Mouse (Mus musculus): ENCODE results near the gene Hdac4. TPM values are rescaled to one million over a fixed set of nuclear protein-coding genes. Genes with fewer than 3 reads are reported as not detected.

Hdac4 gene
- polyA plus RNA-seq, 1 experiment from 2014 or later: 15.0 TPM

- no peak overlapping the region for H3K9ac ChIP-seq (ENCODE audit: low read length)
- no peak overlapping the region for H3K4me3 ChIP-seq (ENCODE audit: low read depth, low read length)
- H3K36me3 ChIP-seq (ENCODE audit: control insufficient read depth, insufficient read depth, low read length): no peaks in the 10 kb centered on the region
- H3K27me3 ChIP-seq (replicated peaks; ENCODE audit: control insufficient read depth, insufficient read depth, low read length): no peaks in the 10 kb centered on the region
- H3K27ac ChIP-seq (ENCODE audit: low read depth): no peak overlapping the region
- WGBS: 66% methylated on average over 6 of the region's 6 CpGs
- no peaks in the 10 kb centered on the region for H3K4me1 ChIP-seq (replicated peaks; ENCODE audit: control insufficient read depth, insufficient read depth, low read length)
- DNase-seq (ENCODE audit: low spot score) (no peak), ATAC-seq (replicated peaks; ENCODE audit: low FRiP score, low TSS enrichment, low read depth) (0 out of 2 replicates have a peak, but pooled peaks have one; percentile 19)
- no peak overlapping the region for H3K4me2 ChIP-seq (ENCODE audit: low read length)
- H3K9me3 ChIP-seq (ENCODE audit: control insufficient read depth, low read length): no peaks in the 10 kb centered on the region
These were observed 159.7 kb downstream of the Hdac4 start for GRCm38 (mm10) chr1:92035770-92036169.

DNA sequence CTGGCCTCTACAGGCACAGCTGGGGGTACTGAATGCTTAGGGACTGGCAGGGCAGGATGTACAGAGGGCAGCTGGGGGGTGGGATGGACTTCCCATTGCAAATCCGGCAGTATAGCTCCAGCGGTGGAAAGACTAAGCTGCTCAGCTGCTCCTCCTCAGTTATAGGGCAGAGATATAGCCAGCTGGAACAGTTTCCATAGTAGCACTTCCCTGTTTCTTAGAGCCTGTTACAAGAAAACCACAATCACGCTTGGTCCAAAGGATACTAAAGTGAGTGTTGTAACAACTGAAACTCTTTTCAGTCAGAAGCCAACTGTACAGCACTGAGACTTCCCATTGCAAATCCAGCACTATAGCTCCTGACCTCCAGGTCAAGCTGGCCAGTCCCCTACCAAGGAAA, 161.3 kb downstream of the Hdac4 start:
- Histone ChIP-seq H3K27ac (ENCODE audit: low read depth) (no peak overlapping the region), H3K9ac (ENCODE audit: low read length) (no peak overlapping the region), H3K9me3 (ENCODE audit: control insufficient read depth, low read length) (no peaks in the 10 kb centered on the region), H3K36me3 (ENCODE audit: control insufficient read depth, insufficient read depth, low read length) (peaks cover 6% of the 10 kb centered on the region; the same call in 1 of the 2 replicates), H3K4me1 (replicated peaks; ENCODE audit: control insufficient read depth, insufficient read depth, low read length) (no peaks in the 10 kb centered on the region), H3K4me2 (ENCODE audit: low read length) (no peak overlapping the region), H3K27me3 (replicated peaks; ENCODE audit: control insufficient read depth, insufficient read depth, low read length) (no peaks in the 10 kb centered on the region), H3K4me3 (ENCODE audit: low read depth, low read length) (no peak overlapping the region)
- WGBS: 84% methylated on average over 3 of the region's 3 CpGs
- no peak for DNase-seq (ENCODE audit: low spot score)
- no peak for ATAC-seq (replicated peaks; ENCODE audit: low FRiP score, low TSS enrichment, low read depth)

DNA sequence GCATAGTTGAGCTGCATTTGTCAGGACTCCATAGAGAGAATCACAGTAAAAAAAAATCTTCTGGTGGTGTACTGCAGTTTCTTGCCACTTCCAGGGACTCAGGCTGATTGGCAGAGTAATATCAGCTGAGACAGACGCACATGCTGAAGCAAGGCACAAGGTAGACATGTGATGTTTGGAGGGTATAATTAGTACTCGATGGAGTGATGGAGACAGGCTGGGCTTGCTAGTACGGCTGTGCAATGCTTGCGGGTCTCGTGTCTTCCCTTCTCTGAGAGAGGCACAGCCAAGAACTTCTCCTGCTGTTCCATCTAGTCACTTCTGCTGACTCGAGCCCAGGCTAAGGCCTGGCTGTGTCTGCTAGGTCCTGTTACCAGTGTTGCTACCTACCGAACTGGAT, 162.0 kb downstream of the Hdac4 start:
- 91% methylated on average over 7 of the region's 7 CpGs for WGBS

DNA sequence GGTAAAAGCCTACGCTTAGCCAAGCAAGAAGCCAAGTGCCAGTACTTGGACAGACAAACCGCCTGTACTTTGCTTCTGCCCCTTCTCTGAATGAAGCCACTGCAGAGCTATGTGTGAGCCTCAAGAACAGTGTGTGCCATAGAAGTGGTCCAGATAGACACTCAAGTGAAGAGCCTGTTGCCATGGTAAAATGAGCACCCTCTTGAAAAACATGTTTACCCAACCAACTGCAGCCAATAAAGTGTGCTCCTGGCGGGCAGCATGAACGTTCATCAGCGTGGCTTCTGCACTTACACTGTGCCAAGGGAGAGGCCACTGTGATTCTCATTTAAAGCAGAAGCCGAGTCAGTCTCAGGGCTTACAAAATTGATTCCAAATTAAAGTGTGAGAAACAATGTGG, 165.0 kb downstream of the Hdac4 start:
- Histone ChIP-seq H3K9ac (ENCODE audit: low read length) (no peak overlapping the region), H3K4me3 (ENCODE audit: low read depth, low read length) (no peak overlapping the region), H3K4me1 (replicated peaks; ENCODE audit: control insufficient read depth, insufficient read depth, low read length) (no peaks in the 10 kb centered on the region), H3K36me3 (ENCODE audit: control insufficient read depth, insufficient read depth, low read length) (peaks cover 8% of the 10 kb centered on the region; the same call in 1 of the 2 replicates), H3K27ac (ENCODE audit: low read depth) (no peak overlapping the region), H3K9me3 (ENCODE audit: control insufficient read depth, low read length) (no peaks in the 10 kb centered on the region), H3K4me2 (ENCODE audit: low read length) (no peak overlapping the region), H3K27me3 (replicated peaks; ENCODE audit: control insufficient read depth, insufficient read depth, low read length) (no peaks in the 10 kb centered on the region)
- 82% methylated on average over 6 of the region's 6 CpGs for WGBS
- no peak for ATAC-seq (replicated peaks; ENCODE audit: low FRiP score, low TSS enrichment, low read depth)
- DNase-seq (ENCODE audit: low spot score): no peak

More for the DNA sequence above, 162.0 kb downstream of the Hdac4 start:
- H3K9ac ChIP-seq (ENCODE audit: low read length): no peak overlapping the region
- H3K4me2 ChIP-seq (ENCODE audit: low read length): no peak overlapping the region
- ATAC-seq (replicated peaks; ENCODE audit: low FRiP score, low TSS enrichment, low read depth) (no peak), DNase-seq (ENCODE audit: low spot score) (no peak)
- no peaks in the 10 kb centered on the region for H3K9me3 ChIP-seq (ENCODE audit: control insufficient read depth, low read length)
- H3K27ac ChIP-seq (ENCODE audit: low read depth): no peak overlapping the region
- no peaks in the 10 kb centered on the region for H3K4me1 ChIP-seq (replicated peaks; ENCODE audit: control insufficient read depth, insufficient read depth, low read length)
- peaks cover 8% of the 10 kb centered on the region; the same call in 1 of the 2 replicates for H3K36me3 ChIP-seq (ENCODE audit: control insufficient read depth, insufficient read depth, low read length)
- H3K27me3 ChIP-seq (replicated peaks; ENCODE audit: control insufficient read depth, insufficient read depth, low read length): no peaks in the 10 kb centered on the region
- H3K4me3 ChIP-seq (ENCODE audit: low read depth, low read length): no peak overlapping the region

DNA sequence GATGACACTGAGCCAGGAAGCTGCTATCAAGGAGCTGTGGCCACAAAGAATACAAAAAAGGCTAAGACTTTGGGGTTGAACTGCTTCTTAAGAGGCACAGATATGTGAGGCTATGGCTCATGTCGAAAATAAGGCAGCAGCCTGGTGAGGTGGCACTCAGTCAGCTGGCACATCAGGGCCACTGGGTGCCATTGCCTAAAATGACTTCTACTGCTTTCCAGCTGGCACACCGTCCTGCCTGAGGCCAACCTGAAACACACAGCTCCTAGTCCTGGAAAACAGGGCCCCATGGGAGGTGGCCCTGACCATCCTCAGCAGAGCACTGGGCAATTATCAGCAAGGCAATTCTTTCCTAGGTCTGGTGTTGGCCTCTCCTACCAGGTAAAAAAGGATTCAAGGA, 167.3 kb downstream of the Hdac4 start:
- ATAC-seq (replicated peaks; ENCODE audit: low FRiP score, low TSS enrichment, low read depth): no peak
- 98% methylated on average over 2 of the region's 2 CpGs for WGBS
- Histone ChIP-seq H3K27ac (ENCODE audit: low read depth) (no peak overlapping the region), H3K9ac (ENCODE audit: low read length) (no peak overlapping the region), H3K36me3 (ENCODE audit: control insufficient read depth, insufficient read depth, low read length) (peaks cover 8% of the 10 kb centered on the region; the same call in 1 of the 2 replicates), H3K4me2 (ENCODE audit: low read length) (no peak overlapping the region), H3K4me3 (ENCODE audit: low read depth, low read length) (no peak overlapping the region), H3K9me3 (ENCODE audit: control insufficient read depth, low read length) (no peaks in the 10 kb centered on the region), H3K4me1 (replicated peaks; ENCODE audit: control insufficient read depth, insufficient read depth, low read length) (no peaks in the 10 kb centered on the region), H3K27me3 (replicated peaks; ENCODE audit: control insufficient read depth, insufficient read depth, low read length) (no peaks in the 10 kb centered on the region)
- DNase-seq (ENCODE audit: low spot score): no peak

DNA sequence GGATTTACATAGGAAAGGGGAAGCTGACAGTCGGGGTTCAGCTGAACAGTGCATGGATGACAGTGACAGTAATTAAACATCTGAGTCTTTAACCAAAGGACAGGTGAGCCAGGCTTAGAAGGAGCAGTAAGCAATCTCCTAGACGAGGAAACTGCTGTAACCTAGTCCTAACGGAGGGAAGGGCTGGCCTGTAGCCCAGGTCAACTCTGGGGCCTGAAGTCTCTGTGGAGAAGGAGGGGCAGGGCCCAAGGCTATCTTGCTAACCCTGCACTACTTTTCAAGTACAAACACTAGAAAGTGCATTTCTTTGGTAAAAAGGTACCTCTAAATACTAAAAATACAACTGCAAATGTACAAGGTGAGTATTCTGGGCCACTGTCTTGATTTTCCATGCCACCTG, 169.1 kb downstream of the Hdac4 start:
- Histone ChIP-seq H3K9ac (ENCODE audit: low read length) (no peak overlapping the region), H3K27ac (ENCODE audit: low read depth) (no peak overlapping the region), H3K36me3 (ENCODE audit: control insufficient read depth, insufficient read depth, low read length) (peaks cover 8% of the 10 kb centered on the region; the same call in 1 of the 2 replicates), H3K4me2 (ENCODE audit: low read length) (no peak overlapping the region), H3K4me3 (ENCODE audit: low read depth, low read length) (no peak overlapping the region), H3K27me3 (replicated peaks; ENCODE audit: control insufficient read depth, insufficient read depth, low read length) (no peaks in the 10 kb centered on the region), H3K4me1 (replicated peaks; ENCODE audit: control insufficient read depth, insufficient read depth, low read length) (no peaks in the 10 kb centered on the region), H3K9me3 (ENCODE audit: control insufficient read depth, low read length) (no peaks in the 10 kb centered on the region)
- ATAC-seq (replicated peaks; ENCODE audit: low FRiP score, low TSS enrichment, low read depth) (no peak), DNase-seq (ENCODE audit: low spot score) (no peak)
- 92% methylated on average over 3 of the region's 3 CpGs for WGBS

- H3K4me2 ChIP-seq (ENCODE audit: low read length): no peak overlapping the region
- WGBS: 92% methylated on average over 3 of the region's 3 CpGs
- no peaks in the 10 kb centered on the region for H3K27me3 ChIP-seq (replicated peaks; ENCODE audit: control insufficient read depth, insufficient read depth, low read length)
- H3K9ac ChIP-seq (ENCODE audit: low read length): no peak overlapping the region
- H3K4me1 ChIP-seq (replicated peaks; ENCODE audit: control insufficient read depth, insufficient read depth, low read length): no peaks in the 10 kb centered on the region; the same call in 1 of the 2 replicates
- H3K27ac ChIP-seq (ENCODE audit: low read depth): no peak overlapping the region
- no peaks in the 10 kb centered on the region for H3K9me3 ChIP-seq (ENCODE audit: control insufficient read depth, low read length)
- no peaks in the 10 kb centered on the region for H3K36me3 ChIP-seq (ENCODE audit: control insufficient read depth, insufficient read depth, low read length)
- H3K4me3 ChIP-seq (ENCODE audit: low read depth, low read length): no peak overlapping the region
- DNase-seq (ENCODE audit: low spot score): no peak
- ATAC-seq (replicated peaks; ENCODE audit: low FRiP score, low TSS enrichment, low read depth): no peak
These were observed 171.6 kb downstream of the Hdac4 start for GRCm38 (mm10) chr1:92023906-92024305.

- H3K4me2 ChIP-seq (ENCODE audit: low read length): no peak overlapping the region
- ATAC-seq (replicated peaks; ENCODE audit: low FRiP score, low TSS enrichment, low read depth) (no peak), DNase-seq (ENCODE audit: low spot score) (no peak)
- no peaks in the 10 kb centered on the region for H3K9me3 ChIP-seq (ENCODE audit: control insufficient read depth, low read length)
- no peak overlapping the region for H3K9ac ChIP-seq (ENCODE audit: low read length)
- no peaks in the 10 kb centered on the region; the same call in 1 of the 2 replicates for H3K4me1 ChIP-seq (replicated peaks; ENCODE audit: control insufficient read depth, insufficient read depth, low read length)
- H3K27me3 ChIP-seq (replicated peaks; ENCODE audit: control insufficient read depth, insufficient read depth, low read length): no peaks in the 10 kb centered on the region
- WGBS: 91% methylated on average over 4 of the region's 4 CpGs
- no peak overlapping the region for H3K27ac ChIP-seq (ENCODE audit: low read depth)
- H3K36me3 ChIP-seq (ENCODE audit: control insufficient read depth, insufficient read depth, low read length): no peaks in the 10 kb centered on the region
- no peak overlapping the region for H3K4me3 ChIP-seq (ENCODE audit: low read depth, low read length)
These were observed 173.5 kb downstream of the Hdac4 start for GRCm38 (mm10) chr1:92022009-92022408.

- H3K27ac ChIP-seq (ENCODE audit: low read depth): no peak overlapping the region
- ATAC-seq (replicated peaks; ENCODE audit: low FRiP score, low TSS enrichment, low read depth) (no peak), DNase-seq (ENCODE audit: low spot score) (no peak)
- no peak overlapping the region for H3K9ac ChIP-seq (ENCODE audit: low read length)
- no peaks in the 10 kb centered on the region for H3K27me3 ChIP-seq (replicated peaks; ENCODE audit: control insufficient read depth, insufficient read depth, low read length)
- peaks cover 9% of the 10 kb centered on the region; the same call in 1 of the 2 replicates for H3K36me3 ChIP-seq (ENCODE audit: control insufficient read depth, insufficient read depth, low read length)
- no peak overlapping the region for H3K4me2 ChIP-seq (ENCODE audit: low read length)
- H3K4me3 ChIP-seq (ENCODE audit: low read depth, low read length): no peak overlapping the region
- H3K4me1 ChIP-seq (replicated peaks; ENCODE audit: control insufficient read depth, insufficient read depth, low read length): no peaks in the 10 kb centered on the region; the same call in 1 of the 2 replicates
- WGBS: 43% methylated on average over 4 of the region's 4 CpGs
- no peaks in the 10 kb centered on the region for H3K9me3 ChIP-seq (ENCODE audit: control insufficient read depth, low read length)
These were observed 179.4 kb downstream of the Hdac4 start for GRCm38 (mm10) chr1:92015938-92016672.
